Mouse (Mus musculus) heart, postnatal 10 days (tissue): ENCODE data around the gene Gm49336. TPM values are rescaled to one million over a fixed set of nuclear protein-coding genes. Genes with fewer than 3 reads are reported as not detected.
A peak's percentile ranks its signal among the peaks of the same experiment; 100 is the strongest.

Source experiments
- DNase-seq, 2 experiments: peaks; one replicate each; pipeline ENCODE4 v3.0.0; 2021
- intact Hi-C: fragments of 180-260 bp; cut with DNase I; formaldehyde crosslinking; loops from one replicate; pipeline ENCODE4 v1.15.1; 2025
- total RNA-seq, 2 experiments: library from RNA; stranded (reverse); gene quantifications; 2 replicates each; pipeline ENCODE4 v1.2.3; 2021

Gm49336 gene
- total RNA-seq, 2 experiments from 2014 or later, result 41.8 to 43.0 TPM

GRCm38 (mm10) chr14:60250879-60251278, 428 bp downstream of the Gm49336 start:
- DNase-seq, result no peak

DNA sequence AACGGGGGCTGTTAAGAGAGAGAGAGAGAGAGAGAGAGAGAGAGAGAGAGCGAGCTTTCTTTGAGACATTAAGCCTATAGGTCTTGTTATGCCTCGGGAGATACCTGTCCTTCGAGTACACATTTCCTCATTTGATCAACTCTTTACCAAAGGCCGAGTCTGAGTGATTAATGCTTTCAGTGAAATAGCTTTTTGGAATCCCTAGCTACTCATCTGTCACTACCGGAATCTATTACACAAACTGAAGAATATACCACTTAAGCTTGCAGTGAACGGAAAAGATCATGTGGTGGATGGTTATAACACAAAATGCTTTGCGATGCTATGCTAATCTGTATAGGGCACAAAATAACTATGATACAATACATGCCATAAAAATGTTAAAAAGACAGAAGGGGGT, 941 bp downstream of the Gm49336 start:
- intact Hi-C loops, result loop anchor here (5.0 kb wide), 1 partner anchor 52 kb away; no protein-coding TSS in a partner anchor
- DNase-seq, result no peak

More at GRCm38 (mm10) chr14:60250879-60251278, 428 bp downstream of the Gm49336 start:
- intact Hi-C loops, result loop anchor here (5.0 kb wide), 1 partner anchor 51 kb away; no protein-coding TSS in a partner anchor

DNA sequence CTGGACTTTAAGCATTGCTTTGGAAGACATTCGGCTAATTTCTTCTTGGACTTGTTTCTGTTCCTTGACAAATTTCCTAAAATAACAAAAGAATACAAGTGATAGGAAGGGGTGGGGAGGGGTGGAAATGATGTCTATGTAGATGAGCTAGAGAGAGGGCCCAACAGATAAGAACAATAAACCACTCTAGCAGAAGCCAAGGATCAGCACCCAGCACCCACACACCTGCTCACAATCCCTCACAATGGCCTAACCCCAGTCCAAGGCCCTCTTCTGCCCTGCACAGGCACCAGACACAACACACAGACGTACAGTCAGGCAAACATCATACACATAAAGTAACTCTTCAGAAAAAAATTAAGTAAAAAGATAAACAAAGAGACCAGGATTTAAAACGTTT, 12.8 kb downstream of the Gm49336 start:
- no peak for DNase-seq
- intact Hi-C loops, result no loop called here

- intact Hi-C loops, result no loop called here
- DNase-seq, result no peak
Observed at GRCm38 (mm10) chr14:60219886-60220285, 31.4 kb downstream of the Gm49336 start.

DNA sequence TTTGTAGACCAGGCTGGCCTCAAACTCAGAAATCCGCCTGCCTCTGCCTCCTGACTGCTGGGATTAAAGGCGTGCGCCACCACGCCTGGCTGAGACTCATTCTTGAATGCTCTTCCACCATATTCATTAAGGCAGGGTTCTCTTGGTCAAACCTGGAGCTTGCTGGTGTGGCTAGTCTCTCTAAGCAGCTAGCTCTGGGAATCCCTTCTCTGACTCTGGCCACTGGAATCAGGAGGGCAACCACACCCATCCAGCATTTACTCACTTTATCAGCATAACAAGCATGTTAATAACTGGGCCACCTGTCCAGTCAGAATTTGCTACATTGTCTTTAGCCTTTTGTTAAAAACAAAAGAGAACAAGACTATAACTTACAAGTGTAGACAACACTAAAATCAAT, 33.7 kb downstream of the Gm49336 start:
- intact Hi-C loops, result no loop called here
- no peak for DNase-seq

DNA sequence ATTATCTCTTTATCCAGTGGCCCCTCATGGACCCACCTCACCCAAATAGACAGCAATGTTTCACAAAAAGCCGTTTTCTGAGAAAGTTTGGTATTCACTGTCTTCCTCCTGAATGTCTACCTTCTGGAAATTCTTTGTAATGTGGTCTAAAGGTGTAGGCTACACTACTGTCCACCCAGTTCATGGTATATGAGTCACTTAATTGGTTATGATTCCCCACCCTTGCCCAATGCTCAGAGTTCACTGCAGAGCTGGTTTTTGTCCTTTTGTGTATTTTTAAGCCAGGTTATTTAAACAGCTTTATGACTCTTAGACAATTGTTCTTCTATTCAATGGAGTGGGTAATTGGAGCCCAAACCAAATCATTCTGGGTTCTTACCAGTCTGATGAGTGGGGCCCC, 35.2 kb downstream of the Gm49336 start:
- DNase-seq, result no peak
- intact Hi-C loops, result no loop called here

GRCm38 (mm10) chr14:60215000-60215399, 36.3 kb downstream of the Gm49336 start:
- DNase-seq, result no peak
- intact Hi-C loops, result no loop called here

GRCm38 (mm10) chr14:60214040-60214439, 37.3 kb downstream of the Gm49336 start:
- intact Hi-C loops, result no loop called here
- no peak for DNase-seq

GRCm38 (mm10) chr14:60209166-60209565, 42.1 kb downstream of the Gm49336 start:
- intact Hi-C loops, result no loop called here
- DNase-seq, result no peak

GRCm38 (mm10) chr14:60204993-60205392, 46.3 kb downstream of the Gm49336 start:
- intact Hi-C loops, result no loop called here
- no peak for DNase-seq

DNA sequence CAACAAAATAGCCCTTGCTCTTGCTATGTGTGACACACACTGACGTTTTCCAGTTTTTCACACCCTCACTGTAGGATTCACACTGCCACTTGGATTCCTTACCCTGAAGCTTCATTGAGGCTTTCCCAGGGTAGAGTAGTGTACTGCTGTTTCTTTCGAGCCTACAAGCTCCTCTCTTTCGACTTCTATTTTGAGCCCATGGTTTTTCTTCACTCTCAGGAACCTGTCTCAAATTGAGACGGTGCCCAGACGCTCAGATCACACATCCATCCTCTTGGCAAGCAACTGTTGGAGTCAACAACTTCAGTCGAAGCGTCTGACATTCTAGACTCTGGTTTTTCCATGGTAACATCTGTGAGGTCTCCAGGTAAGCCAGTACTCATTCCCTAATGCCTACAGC, 54.4 kb downstream of the Gm49336 start, which contains the start of gene Atp8a2:
TSS of gene Atp8a2 (minus strand) at position 296 of the 400 bp plus-strand sequence.
- DNase-seq, result no peak
- intact Hi-C loops, result no loop called here

DNA sequence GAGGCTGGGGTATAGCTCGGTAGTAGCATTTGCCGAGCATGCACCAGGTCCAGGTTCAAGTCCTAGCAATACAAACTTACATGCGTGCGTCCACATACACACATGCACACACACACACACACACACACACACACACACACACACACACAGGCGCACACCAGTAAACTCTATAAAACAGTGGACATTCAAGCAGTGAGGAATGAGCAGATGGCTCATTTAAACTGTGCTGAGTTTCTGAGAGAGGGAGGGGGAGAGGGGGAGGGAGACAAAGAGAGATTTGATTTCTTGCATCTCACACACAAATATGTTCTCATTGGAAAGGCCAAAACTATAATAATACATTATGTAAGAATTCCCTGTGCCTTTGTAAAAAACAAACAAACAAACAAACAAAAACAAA, 55.3 kb downstream of the Gm49336 start:
- intact Hi-C loops, result no loop called here
- no peak for DNase-seq

GRCm38 (mm10) chr14:60194606-60195005, 56.7 kb downstream of the Gm49336 start:
- intact Hi-C loops, result no loop called here
- no peak for DNase-seq

DNA sequence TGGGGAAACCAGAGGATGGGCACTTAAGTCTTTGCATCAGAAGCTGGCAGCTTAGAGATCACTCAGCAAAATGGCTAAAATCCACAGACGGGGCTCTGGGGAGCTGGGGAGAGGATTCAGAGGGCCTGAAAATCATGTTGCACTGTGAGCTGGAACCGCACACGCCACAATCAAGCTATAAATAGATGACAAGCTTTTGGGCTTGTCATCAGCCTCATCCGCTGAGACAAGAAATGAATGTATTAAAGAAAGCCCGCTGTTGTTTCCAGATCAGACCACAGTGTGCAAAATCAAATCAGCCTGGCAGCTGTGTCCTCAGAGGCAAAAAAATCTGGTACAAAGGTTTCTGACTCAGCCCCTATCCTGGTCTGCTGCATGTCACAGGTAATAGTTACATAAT, 61.5 kb downstream of the Gm49336 start:
- intact Hi-C loops, result no loop called here
- DNase-seq, result peak; percentile 22 to 32

DNA sequence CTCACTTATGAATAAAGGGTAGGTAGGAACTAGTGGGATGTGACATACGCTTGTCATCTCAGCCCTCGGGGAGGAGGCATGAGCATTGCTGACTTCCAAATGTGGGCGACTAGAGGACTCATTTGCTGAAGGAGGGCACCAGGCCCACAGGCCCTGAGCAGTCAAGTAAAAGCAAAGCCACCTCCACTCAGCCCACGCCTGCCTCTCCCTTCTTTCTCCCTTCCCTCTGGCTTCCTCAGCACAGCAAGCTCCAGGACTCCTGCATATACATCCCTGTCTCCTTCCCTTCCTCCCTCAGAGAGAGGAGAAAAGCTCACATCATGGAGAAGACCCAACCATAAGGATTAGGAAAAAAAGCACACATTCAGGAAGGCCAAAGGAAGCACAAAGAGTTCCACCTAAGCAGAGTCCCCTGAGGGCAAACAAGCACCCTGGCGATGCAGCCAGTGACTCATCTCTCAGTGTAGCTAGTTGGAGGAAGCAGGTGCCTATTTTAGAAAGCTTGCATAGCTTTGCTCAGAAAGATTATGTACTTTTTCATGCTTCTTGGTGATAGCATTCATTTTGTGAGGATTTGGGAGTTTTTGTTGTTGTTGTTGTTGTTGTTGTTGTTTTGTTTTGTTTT, 63.0 kb downstream of the Gm49336 start:
- DNase-seq, result no peak
- intact Hi-C loops, result no loop called here

GRCm38 (mm10) chr14:60181306-60181705, 70.0 kb downstream of the Gm49336 start:
- intact Hi-C loops, result no loop called here
- no peak for DNase-seq

DNA sequence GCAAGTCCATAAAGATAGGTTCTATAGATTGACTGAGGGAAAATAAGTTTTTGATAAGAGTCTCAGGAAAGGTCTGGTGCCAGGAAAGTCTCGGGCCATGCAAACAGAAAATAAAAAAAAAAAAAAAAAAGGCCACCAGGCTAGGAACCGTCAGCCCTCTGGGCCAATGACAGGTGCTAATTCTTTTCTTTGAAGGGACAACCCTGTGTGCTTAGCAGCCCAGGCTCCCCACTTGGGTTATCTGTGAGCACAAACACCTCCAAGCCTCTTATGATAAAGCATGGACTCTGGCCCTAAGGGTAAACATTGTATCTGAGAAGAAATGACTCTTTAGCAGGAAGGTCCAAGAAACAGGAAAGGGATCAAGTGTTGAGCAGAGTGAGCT, 72.7 kb downstream of the Gm49336 start:
- intact Hi-C loops, result loop anchor here (10.0 kb wide), 1 partner anchor 574 kb away; no protein-coding TSS in a partner anchor
- no peak for DNase-seq

- no peak for DNase-seq
- intact Hi-C loops, result loop anchor here (10.0 kb wide), 1 partner anchor 573 kb away; no protein-coding TSS in a partner anchor
Observed at GRCm38 (mm10) chr14:60177614-60178570, 73.4 kb downstream of the Gm49336 start.

DNA sequence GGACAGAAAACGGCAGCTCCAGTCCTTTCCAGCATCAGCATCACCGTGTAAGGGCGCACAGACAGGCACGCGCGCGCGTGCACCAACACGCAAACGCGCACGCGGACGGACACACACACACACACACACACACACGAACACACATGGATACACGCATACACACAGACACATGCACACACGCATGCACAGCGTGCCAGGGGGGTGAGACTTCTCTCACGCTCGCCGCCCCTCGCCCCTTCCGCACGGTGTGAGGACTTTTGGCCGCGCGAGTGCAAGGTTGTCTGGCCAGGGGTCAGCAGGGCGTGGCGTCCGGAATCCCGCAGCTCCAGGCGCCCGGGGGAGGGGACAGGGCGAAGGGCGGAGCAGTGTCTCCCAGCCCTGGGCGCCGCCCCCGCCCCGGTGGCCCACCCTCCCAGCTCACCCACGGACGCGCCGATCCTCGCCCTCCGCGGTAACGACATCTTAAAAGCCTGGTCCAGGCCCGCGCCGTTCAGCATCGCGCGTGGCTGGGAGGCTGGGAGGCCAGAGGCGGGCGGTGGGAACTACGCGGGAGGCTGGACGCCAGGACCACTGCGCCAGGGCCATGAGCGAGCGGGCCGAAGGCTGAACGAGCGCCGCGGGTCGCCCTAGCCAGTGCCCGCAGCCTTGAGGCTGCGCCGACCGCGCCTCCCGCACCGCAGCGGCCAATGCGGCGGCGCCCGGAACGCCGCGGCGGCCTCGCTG, 74.3 kb downstream of the Gm49336 start:
- DNase-seq, result peak; percentile 63
- intact Hi-C loops, result loop anchor here (10.0 kb wide), 1 partner anchor 572 kb away; no protein-coding TSS in a partner anchor

- no peak for DNase-seq
- intact Hi-C loops, result loop anchor here (10.0 kb wide), 1 partner anchor 572 kb away; no protein-coding TSS in a partner anchor
Observed at GRCm38 (mm10) chr14:60176469-60176890, 74.8 kb downstream of the Gm49336 start.
